Mouse (Mus musculus): ENCODE data around the gene Fam131a.

Gene Fam131a

GRCm38 (mm10) chr16:20717181-20717977, 24.3 kb downstream of the Fam131a start, which contains the start of the genes Polr2h and Clcn2:
Gene Polr2h (plus strand): TSS chr16:20717665.
Gene Clcn2 (minus strand): TSS chr16:20717746.
- DNase-seq: peak; percentile 98 to 99

DNA sequence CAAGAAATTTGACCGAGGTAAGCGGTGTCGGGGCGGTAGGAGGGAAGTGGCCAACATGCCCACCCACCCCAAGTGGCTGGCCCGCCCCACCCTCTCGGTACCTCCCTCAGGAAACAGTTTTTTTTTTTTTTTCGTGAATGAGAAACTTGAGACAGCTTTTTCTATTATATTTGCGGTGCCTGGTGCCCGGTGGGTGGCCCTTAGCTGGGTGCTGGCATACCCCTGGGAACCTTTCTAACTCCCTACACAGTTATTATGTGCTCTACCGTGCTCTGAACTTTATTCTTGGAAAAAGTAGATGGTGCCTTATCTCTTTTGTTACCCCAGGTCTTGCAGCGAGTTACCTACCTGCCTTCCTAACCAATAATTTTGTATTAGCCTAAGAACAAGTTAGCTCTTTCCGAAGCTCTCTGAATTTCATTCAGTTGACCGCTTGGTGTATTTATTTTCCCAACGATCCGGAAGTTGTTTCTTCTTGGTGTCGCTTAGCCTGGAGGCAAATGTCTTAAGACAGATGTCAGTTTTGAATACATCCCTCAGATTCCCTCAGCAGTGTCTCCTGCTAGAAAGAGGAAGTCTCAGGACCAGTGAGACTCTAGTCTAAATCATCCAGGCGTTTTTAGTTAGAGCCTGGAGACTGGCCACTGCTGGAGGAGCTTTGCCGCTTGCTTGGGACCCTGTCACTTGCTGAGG, 25.1 kb downstream of the Fam131a start:
- DNase-seq: no peak

DNA sequence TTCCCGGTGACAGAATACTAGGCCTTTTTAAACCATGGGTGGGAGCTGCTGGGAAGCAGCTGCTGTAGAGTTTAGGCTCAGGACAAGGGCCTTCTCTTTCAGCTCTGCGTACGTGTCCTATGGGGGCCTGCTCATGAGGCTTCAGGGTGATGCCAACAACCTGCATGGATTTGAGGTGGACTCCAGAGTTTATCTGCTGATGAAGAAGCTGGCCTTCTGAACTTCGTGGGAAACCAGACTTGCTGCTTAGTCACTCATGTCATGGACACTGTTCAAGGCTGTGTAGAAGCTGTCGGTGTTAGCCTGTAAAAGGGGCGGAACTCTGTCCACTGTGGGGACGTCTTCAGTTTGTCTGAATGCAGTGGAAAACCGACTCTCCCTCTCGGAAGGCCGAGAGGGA, 28.8 kb downstream of the Fam131a start:
- no peak for DNase-seq

- DNase-seq: no peak
Observed at GRCm38 (mm10) chr16:20722736-20723135, 29.7 kb downstream of the Fam131a start.

DNA sequence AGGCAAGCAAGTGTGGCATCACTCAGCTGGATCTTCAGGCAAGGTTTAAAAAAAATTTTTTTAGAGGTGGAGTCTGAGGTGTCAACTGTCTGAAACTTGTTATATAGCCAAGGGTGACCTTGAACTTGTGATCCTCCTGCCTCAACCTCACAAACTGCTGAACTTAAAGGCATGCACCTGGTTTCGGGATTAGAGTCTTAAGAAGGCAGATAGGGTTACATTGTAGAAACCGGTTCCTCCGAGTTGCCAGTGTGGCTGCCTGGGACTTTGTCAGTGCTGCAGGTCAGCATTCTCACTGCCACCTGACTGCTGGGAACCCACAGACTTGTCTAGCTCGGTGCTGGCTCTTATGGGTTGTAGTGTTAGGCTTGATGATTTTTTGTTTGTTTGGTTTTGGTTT, 30.2 kb downstream of the Fam131a start:
- DNase-seq: no peak

GRCm38 (mm10) chr16:20724338-20724748, 31.3 kb downstream of the Fam131a start:
- peak; percentile 76 to 77 for DNase-seq

DNA sequence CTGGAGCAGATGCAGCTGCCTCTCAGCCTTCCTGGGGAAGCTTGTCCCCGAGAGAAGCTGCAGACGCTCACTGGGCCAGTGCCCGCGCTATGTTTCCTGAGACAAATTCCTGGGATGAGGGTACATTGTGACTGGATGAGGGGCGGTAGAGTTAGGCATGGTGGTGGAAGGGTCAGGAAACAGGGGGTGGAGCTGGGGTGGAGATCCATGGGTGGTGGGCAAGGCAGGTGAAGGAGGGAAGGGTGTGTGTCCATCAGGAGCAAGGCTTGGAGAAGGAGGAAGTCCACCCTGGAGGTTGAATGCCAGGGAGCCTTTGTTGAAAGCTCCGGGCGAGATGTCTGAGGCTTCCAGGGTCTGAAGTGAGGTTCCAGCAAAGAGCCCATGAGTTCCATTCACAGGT, 32.3 kb downstream of the Fam131a start:
- no peak for DNase-seq

- no peak for DNase-seq
Observed at GRCm38 (mm10) chr16:20725750-20726149, 32.7 kb downstream of the Fam131a start.

GRCm38 (mm10) chr16:20726384-20726783, 33.3 kb downstream of the Fam131a start:
- no peak for DNase-seq

GRCm38 (mm10) chr16:20730293-20730711, 37.3 kb downstream of the Fam131a start:
- no peak for DNase-seq

DNA sequence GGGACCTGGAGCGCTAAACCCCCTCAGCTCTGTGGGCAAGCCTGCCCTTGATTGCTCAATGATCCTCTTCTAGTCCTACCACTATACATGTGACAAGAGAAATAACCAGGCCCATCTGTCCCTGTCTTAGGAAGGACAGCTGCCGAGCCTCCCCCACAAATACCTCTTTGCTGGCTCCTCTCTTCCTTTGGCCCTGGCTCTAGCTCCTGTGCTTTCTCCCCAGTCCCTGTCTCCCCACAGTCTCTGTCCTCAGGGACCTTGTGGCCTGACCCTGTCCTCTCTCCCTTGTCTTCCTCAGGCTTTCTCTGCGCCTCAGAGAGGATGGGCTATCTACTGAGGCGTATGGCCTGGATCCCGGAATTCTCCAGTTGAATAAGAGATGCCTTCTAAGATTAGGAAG, 38.6 kb downstream of the Fam131a start:
- DNase-seq: no peak

DNA sequence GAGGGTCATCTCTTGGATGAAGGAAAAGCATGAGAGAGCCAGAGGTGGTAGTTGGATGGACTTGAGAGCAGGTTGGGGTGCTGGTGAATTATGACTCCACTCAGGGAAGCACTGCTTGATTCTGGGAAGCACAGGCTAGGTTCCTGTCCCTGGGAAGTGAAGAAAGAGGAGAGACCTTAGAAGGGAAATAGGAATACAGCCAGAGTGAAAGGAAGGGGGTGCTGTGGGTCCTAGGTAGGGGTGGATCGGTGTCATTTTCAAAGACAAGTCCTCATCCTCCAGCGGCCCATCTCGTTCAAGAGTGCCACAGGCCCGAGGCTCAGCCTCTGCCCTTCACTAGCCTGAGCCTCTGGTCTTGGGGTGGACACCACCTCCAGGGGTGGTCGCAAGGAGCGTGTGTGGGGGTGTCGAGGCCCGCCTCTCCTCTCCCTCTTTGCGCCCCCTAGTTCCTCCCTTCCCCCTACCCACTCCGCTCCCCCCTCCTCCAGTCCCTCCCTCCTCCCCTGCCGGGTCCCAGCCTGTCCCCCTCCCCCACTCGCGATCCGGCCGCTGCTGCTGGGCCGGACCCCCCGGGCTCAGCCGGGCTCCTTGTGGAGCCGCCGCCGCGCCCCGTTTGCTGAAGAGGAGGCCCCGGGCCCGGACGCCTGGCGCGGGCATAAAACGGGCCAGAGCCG, 39.3 kb downstream of the Fam131a start:
- no peak for DNase-seq

DNA sequence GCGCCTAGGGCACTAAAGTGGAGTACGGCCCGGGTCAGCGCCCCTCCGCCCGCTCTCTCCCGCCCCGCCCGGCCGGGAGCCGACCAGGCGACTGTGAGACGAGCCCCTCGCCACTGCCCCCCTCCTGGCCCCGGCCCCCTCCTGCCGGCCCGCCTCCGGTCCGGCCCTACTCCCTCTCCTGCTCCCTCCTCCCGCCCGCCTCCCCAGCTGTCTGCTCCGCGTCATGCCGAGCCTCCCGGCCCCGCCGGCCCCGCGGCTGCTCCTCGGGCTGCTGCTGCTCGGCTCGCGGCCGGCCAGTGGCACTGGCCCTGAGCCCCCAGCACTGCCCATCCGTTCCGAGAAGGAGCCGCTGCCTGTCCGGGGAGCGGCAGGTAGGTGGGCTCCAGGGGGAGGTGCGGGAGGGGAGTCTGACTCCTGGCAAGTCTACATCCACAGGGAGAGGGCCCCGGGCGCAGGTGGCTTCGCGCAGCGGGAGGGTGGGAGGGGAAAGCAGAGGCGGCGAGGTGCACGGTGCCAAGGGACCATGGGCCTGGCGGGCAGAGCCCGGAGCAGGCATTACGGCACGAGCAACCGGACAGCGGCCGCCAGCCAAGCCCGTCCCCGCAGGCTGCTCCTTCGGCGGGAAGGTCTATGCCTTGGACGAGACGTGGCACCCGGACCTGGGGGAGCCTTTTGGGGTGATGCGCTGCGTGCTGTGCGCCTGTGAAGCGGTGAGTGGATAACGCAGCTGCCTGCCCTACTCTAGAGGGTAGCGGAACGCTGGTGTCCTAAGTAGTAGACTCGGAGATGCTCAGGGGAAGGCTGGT, 40.1 kb downstream of the Fam131a start, which contains the start of gene Chrd:
Chrd (plus strand) TSS at position 203 of the 806 bp plus-strand sequence.
- DNase-seq: peak; percentile 76 to 85

- no peak for DNase-seq
Observed at GRCm38 (mm10) chr16:20733731-20734730, 41.0 kb downstream of the Fam131a start, which contains the start of gene Thpo. Gene Thpo (minus strand): TSS chr16:20734511.

GRCm38 (mm10) chr16:20735651-20736050, 42.6 kb downstream of the Fam131a start:
- no peak for DNase-seq

GRCm38 (mm10) chr16:20736168-20736567, 43.1 kb downstream of the Fam131a start:
- no peak for DNase-seq

DNA sequence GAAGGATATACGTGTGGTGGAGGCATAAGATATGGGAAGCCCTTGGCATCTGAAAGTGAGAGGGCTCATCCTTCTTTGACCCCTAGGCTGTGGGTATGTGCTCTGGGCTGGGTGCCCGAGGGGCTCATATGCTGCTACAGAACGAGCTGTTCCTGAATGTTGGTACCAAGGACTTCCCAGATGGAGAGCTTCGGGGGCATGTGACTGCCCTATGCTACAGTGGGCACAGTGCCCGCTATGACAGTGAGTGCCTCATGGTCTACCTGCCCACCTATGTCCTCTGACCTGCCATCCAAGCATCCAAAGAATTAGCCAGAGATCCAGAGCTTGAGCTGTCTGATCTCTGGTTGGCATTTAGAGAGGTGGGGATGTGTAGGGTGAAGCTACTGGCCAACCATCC, 43.8 kb downstream of the Fam131a start:
- DNase-seq: no peak

DNA sequence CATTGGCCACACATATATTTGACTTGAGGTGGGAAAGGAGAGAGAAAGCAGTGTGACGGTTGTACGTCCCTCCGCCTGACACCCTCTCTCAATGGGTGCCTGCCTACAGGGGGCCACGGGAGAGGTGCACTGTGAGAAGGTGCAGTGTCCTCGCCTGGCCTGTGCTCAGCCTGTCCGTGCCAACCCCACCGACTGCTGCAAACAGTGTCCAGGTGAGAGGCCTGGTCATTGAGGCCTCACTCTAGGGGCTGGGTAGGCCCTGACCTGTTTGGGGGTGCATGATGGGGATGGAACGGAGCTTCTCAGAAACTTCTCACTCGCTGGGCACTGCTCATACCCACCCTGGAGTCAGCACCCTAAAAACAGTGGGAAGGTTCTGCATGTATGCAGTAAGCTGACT, 46.8 kb downstream of the Fam131a start:
- DNase-seq: no peak

DNA sequence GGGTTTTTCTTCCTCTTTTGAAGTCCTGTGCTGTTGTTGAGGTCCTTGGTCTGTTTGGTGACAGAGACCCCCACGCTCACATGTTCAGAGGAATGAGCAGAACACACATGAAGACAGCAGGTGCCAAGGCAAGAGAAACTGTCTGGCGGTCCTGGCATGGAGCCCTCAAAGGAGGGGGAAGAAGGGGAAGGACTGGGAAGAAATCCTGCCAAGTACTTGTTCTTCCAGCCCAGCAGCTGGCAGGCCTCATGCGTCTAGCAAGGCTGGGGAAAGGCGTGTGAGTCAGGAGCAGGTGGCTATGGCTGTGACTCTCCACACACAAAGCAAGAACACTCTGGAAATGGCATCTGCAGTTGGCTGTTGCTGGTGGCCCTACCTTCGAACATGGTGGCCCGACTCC, 53.6 kb downstream of the Fam131a start:
- peak; percentile 54 to 80 for DNase-seq

- DNase-seq: no peak
Observed at GRCm38 (mm10) chr16:20750518-20750917, 57.5 kb downstream of the Fam131a start.
